Mouse (Mus musculus): Measurements from ENCODE around the gene Tfip11. TPM values are rescaled to one million over a fixed set of nuclear protein-coding genes. Genes with fewer than 3 reads are reported as not detected.

The Tfip11 gene
- total and polyA plus RNA-seq, 3 experiments, result 19.4 to 54.1 (median 21.7) TPM

GRCm38 (mm10) chr5:112368666-112369065, 42.5 kb downstream of the Tfip11 start:
- Histone ChIP-seq H3K4me3 (ENCODE audit: low read depth, low read length) (no peak overlapping the region), H3K36me3 (replicated peaks) (peaks cover 95% of the 10 kb centered on the region), H3K4me1 (ENCODE audit: insufficient read depth, low read depth, low read length) (peaks cover 8% of the 10 kb centered on the region; the same call in 1 of the 2 replicates), H3K27me3 (ENCODE audit: insufficient read depth, low read length) (no peaks in the 10 kb centered on the region), H3K9me3 (replicated peaks) (no peaks in the 10 kb centered on the region)
- no peak for TF ChIP-seq GATA1 (IDR thresholded peaks at IDR 0.05; ENCODE audit: borderline replicate concordance, low read length)
- no peak for TF ChIP-seq GATA2 (IDR thresholded peaks at IDR 0.05; ENCODE audit: borderline replicate concordance, low read depth, low read length)
- no peak for TF ChIP-seq TAL1 (conservative IDR thresholded peaks at IDR 0.05; ENCODE audit: low read depth, low read length)
- no peak for TF ChIP-seq CTCF (IDR thresholded peaks at IDR 0.05; ENCODE audit: low read depth, low read length)
- no peak for TF ChIP-seq POLR2AphosphoS5 (IDR thresholded peaks at IDR 0.05; ENCODE audit: insufficient replicate concordance, low read depth, low read length)
- ATAC-seq (ENCODE audit: extremely low read depth, insufficient number of reproducible peaks, low FRiP score, poor library complexity, severe bottlenecking), result no peak
- DNase-seq (ENCODE audit: low spot score), result no peak

- Histone ChIP-seq H3K4me1 (ENCODE audit: insufficient read depth, low read depth, low read length) (0 out of 2 replicates have a peak, but pooled peaks cover 8% of the 10 kb centered on the region), H3K9me3 (replicated peaks) (no peaks in the 10 kb centered on the region), H3K4me3 (ENCODE audit: low read depth, low read length) (no peak overlapping the region), H3K27me3 (ENCODE audit: insufficient read depth, low read length) (no peaks in the 10 kb centered on the region), H3K36me3 (replicated peaks) (peaks cover 95% of the 10 kb centered on the region)
- ATAC-seq (ENCODE audit: extremely low read depth, insufficient number of reproducible peaks, low FRiP score, poor library complexity, severe bottlenecking), result no peak
- DNase-seq (ENCODE audit: low spot score), result no peak
- TF ChIP-seq GATA2 (IDR thresholded peaks at IDR 0.05; ENCODE audit: borderline replicate concordance, low read depth, low read length) (no peak), CTCF (IDR thresholded peaks at IDR 0.05; ENCODE audit: low read depth, low read length) (no peak), TAL1 (conservative IDR thresholded peaks at IDR 0.05; ENCODE audit: low read depth, low read length) (no peak), POLR2AphosphoS5 (IDR thresholded peaks at IDR 0.05; ENCODE audit: insufficient replicate concordance, low read depth, low read length) (no peak), GATA1 (IDR thresholded peaks at IDR 0.05; ENCODE audit: borderline replicate concordance, low read length) (no peak)
These were observed 43.2 kb downstream of the Tfip11 start for GRCm38 (mm10) chr5:112369326-112369725.

DNA sequence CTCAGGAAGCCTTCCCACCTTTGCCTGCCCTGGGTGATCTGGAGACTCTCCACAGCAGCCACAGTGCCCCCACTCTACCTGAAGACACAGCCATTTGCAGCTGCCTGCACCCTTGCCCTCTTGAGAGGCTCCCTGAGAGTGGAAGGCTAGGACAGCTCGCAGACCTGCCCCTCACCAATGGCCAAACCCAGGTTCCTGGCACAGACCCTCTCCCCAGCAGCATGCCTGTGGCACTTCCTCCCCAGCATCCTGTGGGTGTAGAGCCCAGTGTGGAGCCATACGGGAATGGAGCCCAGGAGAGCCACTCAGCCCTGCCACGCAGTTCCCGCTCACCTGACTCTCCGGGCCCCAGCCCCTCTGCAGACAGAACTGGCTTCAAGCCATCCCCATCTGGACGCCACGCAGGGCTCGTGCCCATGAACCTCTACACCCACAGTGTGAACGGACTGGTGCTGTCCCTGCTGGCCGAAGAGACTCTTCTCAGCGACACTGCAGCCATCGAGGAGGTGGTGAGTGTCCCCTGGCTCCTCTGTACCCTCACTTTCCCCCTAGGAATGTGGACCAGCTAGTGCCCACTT, 44.2 kb downstream of the Tfip11 start:
- DNase-seq (ENCODE audit: low spot score) (no peak), ATAC-seq (ENCODE audit: extremely low read depth, insufficient number of reproducible peaks, low FRiP score, poor library complexity, severe bottlenecking) (no peak)
- peaks cover 8% of the 10 kb centered on the region; the same call in 1 of the 2 replicates for H3K4me1 ChIP-seq (ENCODE audit: insufficient read depth, low read depth, low read length)
- no peak overlapping the region for H3K4me3 ChIP-seq (ENCODE audit: low read depth, low read length)
- peaks cover 95% of the 10 kb centered on the region for H3K36me3 ChIP-seq (replicated peaks)
- no peaks in the 10 kb centered on the region for H3K9me3 ChIP-seq (replicated peaks)
- H3K27me3 ChIP-seq (ENCODE audit: insufficient read depth, low read length), result no peaks in the 10 kb centered on the region
- no peak for TF ChIP-seq CTCF (IDR thresholded peaks at IDR 0.05; ENCODE audit: low read depth, low read length)
- no peak for TF ChIP-seq GATA1 (IDR thresholded peaks at IDR 0.05; ENCODE audit: borderline replicate concordance, low read length)
- TF ChIP-seq TAL1 (conservative IDR thresholded peaks at IDR 0.05; ENCODE audit: low read depth, low read length), result no peak
- TF ChIP-seq POLR2AphosphoS5 (IDR thresholded peaks at IDR 0.05; ENCODE audit: insufficient replicate concordance, low read depth, low read length), result no peak
- TF ChIP-seq GATA2 (IDR thresholded peaks at IDR 0.05; ENCODE audit: borderline replicate concordance, low read depth, low read length), result no peak

DNA sequence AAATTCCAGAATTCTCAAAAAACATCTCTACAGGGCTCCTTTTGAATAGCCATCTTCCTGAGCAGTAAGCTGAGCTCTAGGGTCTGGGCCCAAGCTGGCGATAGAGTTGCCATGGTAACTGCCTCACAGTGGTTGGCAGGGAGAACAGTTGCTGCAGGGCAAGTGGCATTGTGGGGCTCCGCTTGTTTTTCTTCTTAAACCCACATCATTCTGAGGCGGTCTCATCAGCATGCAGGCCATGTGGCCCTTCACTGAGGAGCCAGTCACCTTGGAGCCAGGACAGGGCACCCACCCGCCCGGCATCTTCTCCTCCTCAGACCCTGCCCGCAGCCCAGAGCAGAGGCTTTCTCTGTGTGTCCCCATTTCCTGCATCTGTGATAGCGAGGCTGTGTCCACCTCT, 45.8 kb downstream of the Tfip11 start:
- TF ChIP-seq GATA1 (IDR thresholded peaks at IDR 0.05; ENCODE audit: borderline replicate concordance, low read length), result no peak
- TF ChIP-seq CTCF (IDR thresholded peaks at IDR 0.05; ENCODE audit: low read depth, low read length), result no peak
- TF ChIP-seq TAL1 (conservative IDR thresholded peaks at IDR 0.05; ENCODE audit: low read depth, low read length), result no peak
- TF ChIP-seq GATA2 (IDR thresholded peaks at IDR 0.05; ENCODE audit: borderline replicate concordance, low read depth, low read length), result no peak
- TF ChIP-seq POLR2AphosphoS5 (IDR thresholded peaks at IDR 0.05; ENCODE audit: insufficient replicate concordance, low read depth, low read length), result no peak
- Histone ChIP-seq H3K4me3 (ENCODE audit: low read depth, low read length) (no peak overlapping the region), H3K4me1 (ENCODE audit: insufficient read depth, low read depth, low read length) (peaks cover 13% of the 10 kb centered on the region), H3K9me3 (replicated peaks) (no peaks in the 10 kb centered on the region), H3K36me3 (replicated peaks) (peaks cover 99% of the 10 kb centered on the region), H3K27me3 (ENCODE audit: insufficient read depth, low read length) (no peaks in the 10 kb centered on the region)
- DNase-seq (ENCODE audit: low spot score) (no peak), ATAC-seq (ENCODE audit: extremely low read depth, insufficient number of reproducible peaks, low FRiP score, poor library complexity, severe bottlenecking) (no peak)

- Histone ChIP-seq H3K27me3 (ENCODE audit: insufficient read depth, low read length) (no peaks in the 10 kb centered on the region), H3K4me3 (ENCODE audit: low read depth, low read length) (no peak overlapping the region), H3K36me3 (replicated peaks) (peaks cover 99% of the 10 kb centered on the region), H3K4me1 (ENCODE audit: insufficient read depth, low read depth, low read length) (peaks cover 10% of the 10 kb centered on the region), H3K9me3 (replicated peaks) (no peaks in the 10 kb centered on the region)
- DNase-seq (ENCODE audit: low spot score) (no peak), ATAC-seq (ENCODE audit: extremely low read depth, insufficient number of reproducible peaks, low FRiP score, poor library complexity, severe bottlenecking) (no peak)
- TF ChIP-seq CTCF (IDR thresholded peaks at IDR 0.05; ENCODE audit: low read depth, low read length) (no peak), GATA2 (IDR thresholded peaks at IDR 0.05; ENCODE audit: borderline replicate concordance, low read depth, low read length) (no peak), POLR2AphosphoS5 (IDR thresholded peaks at IDR 0.05; ENCODE audit: insufficient replicate concordance, low read depth, low read length) (no peak), GATA1 (IDR thresholded peaks at IDR 0.05; ENCODE audit: borderline replicate concordance, low read length) (no peak), TAL1 (conservative IDR thresholded peaks at IDR 0.05; ENCODE audit: low read depth, low read length) (no peak)
These were observed 50.0 kb downstream of the Tfip11 start for GRCm38 (mm10) chr5:112376111-112376510.

- TF ChIP-seq POLR2AphosphoS5 (IDR thresholded peaks at IDR 0.05; ENCODE audit: insufficient replicate concordance, low read depth, low read length) (no peak), CTCF (IDR thresholded peaks at IDR 0.05; ENCODE audit: low read depth, low read length) (no peak), GATA2 (IDR thresholded peaks at IDR 0.05; ENCODE audit: borderline replicate concordance, low read depth, low read length) (no peak), TAL1 (conservative IDR thresholded peaks at IDR 0.05; ENCODE audit: low read depth, low read length) (no peak), GATA1 (IDR thresholded peaks at IDR 0.05; ENCODE audit: borderline replicate concordance, low read length) (no peak)
- ATAC-seq (ENCODE audit: extremely low read depth, insufficient number of reproducible peaks, low FRiP score, poor library complexity, severe bottlenecking) (no peak), DNase-seq (ENCODE audit: low spot score) (no peak)
- H3K4me1 ChIP-seq (ENCODE audit: insufficient read depth, low read depth, low read length), result peaks cover 8% of the 10 kb centered on the region
- H3K36me3 ChIP-seq (replicated peaks), result peaks cover 92% of the 10 kb centered on the region
- no peaks in the 10 kb centered on the region for H3K9me3 ChIP-seq (replicated peaks)
- no peaks in the 10 kb centered on the region for H3K27me3 ChIP-seq (ENCODE audit: insufficient read depth, low read length)
- no peak overlapping the region for H3K4me3 ChIP-seq (ENCODE audit: low read depth, low read length)
These were observed 51.2 kb downstream of the Tfip11 start for GRCm38 (mm10) chr5:112377380-112377779.

All from G1E (cell line).